Mouse (Mus musculus): Measurements from ENCODE around the gene Thsd7b. TPM values are rescaled to one million over a fixed set of nuclear protein-coding genes. Genes with fewer than 3 reads are reported as not detected.
A peak's percentile ranks its signal among the peaks of the same experiment; 100 is the strongest.

The Thsd7b gene
- polyA plus RNA-seq, 1 experiment from 2014 or later: 5.1 TPM

GRCm38 (mm10) chr1:129780589-129780988 is 507.5 kb downstream of the Thsd7b start:
- no peaks in the 10 kb centered on the region for H3K36me3 ChIP-seq (ENCODE audit: poor library complexity, severe bottlenecking)
- H3K27me3 ChIP-seq: no peaks in the 10 kb centered on the region
- no peaks in the 10 kb centered on the region for H3K9me3 ChIP-seq (replicated peaks)
- no peak for ATAC-seq
- no peak overlapping the region for H3K27ac ChIP-seq
- no peak overlapping the region for H3K4me2 ChIP-seq
- no peaks in the 10 kb centered on the region for H3K4me1 ChIP-seq
- WGBS: 14% methylated on average over 1 of the region's 1 CpGs
- no peak overlapping the region for H3K4me3 ChIP-seq
- H3K9ac ChIP-seq: no peak overlapping the region

DNA sequence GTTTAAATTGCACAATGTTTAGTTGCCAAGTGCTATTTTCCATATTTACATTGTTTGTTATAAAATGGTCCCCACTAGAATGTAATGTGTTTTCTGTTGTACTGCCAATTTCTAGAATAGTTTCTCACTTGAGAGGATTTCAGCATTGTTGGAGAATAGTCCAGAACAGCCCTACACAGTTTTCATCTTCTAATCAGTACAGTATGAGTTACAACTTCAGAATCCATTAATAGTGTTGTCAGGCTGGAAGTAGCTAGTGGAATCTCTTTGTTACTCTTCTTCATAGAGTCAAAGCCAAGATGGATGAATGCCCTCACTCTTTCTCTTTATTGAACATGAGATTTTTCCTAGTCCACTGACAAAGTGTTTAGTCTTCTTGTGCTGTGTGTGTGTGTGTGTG is 525.4 kb downstream of the Thsd7b start:
- ATAC-seq: no peak
- H3K4me2 ChIP-seq: no peak overlapping the region

GRCm38 (mm10) chr1:129826927-129827326 is 553.8 kb downstream of the Thsd7b start:
- H3K4me1 ChIP-seq: no peaks in the 10 kb centered on the region
- 82% methylated on average over 4 of the region's 4 CpGs for WGBS
- no peak overlapping the region for H3K4me3 ChIP-seq
- H3K36me3 ChIP-seq (ENCODE audit: poor library complexity, severe bottlenecking): no peaks in the 10 kb centered on the region
- H3K9me3 ChIP-seq (replicated peaks): no peaks in the 10 kb centered on the region
- H3K27ac ChIP-seq: no peak overlapping the region
- H3K4me2 ChIP-seq: no peak overlapping the region
- no peaks in the 10 kb centered on the region for H3K27me3 ChIP-seq
- ATAC-seq: no peak
- H3K9ac ChIP-seq: no peak overlapping the region

More for the DNA sequence above, 525.4 kb downstream of the Thsd7b start:
- no peaks in the 10 kb centered on the region for H3K9me3 ChIP-seq (replicated peaks)
- no peak overlapping the region for H3K9ac ChIP-seq
- H3K27ac ChIP-seq: no peak overlapping the region
- no peaks in the 10 kb centered on the region for H3K4me1 ChIP-seq
- H3K36me3 ChIP-seq (ENCODE audit: poor library complexity, severe bottlenecking): no peaks in the 10 kb centered on the region
- no peaks in the 10 kb centered on the region for H3K27me3 ChIP-seq
- H3K4me3 ChIP-seq: no peak overlapping the region

GRCm38 (mm10) chr1:129837324-129837723 is 564.2 kb downstream of the Thsd7b start:
- 83% methylated on average over 2 of the region's 2 CpGs for WGBS
- Histone ChIP-seq H3K4me1 (no peaks in the 10 kb centered on the region), H3K9me3 (replicated peaks) (no peaks in the 10 kb centered on the region)

GRCm38 (mm10) chr1:129837776-129838175 is 564.7 kb downstream of the Thsd7b start:
- 69% methylated on average over 3 of the region's 3 CpGs for WGBS
- Histone ChIP-seq H3K9me3 (replicated peaks) (no peaks in the 10 kb centered on the region), H3K9ac (no peak overlapping the region), H3K4me3 (no peak overlapping the region), H3K27me3 (no peaks in the 10 kb centered on the region), H3K4me1 (no peaks in the 10 kb centered on the region), H3K27ac (no peak overlapping the region), H3K4me2 (no peak overlapping the region), H3K36me3 (ENCODE audit: poor library complexity, severe bottlenecking) (no peaks in the 10 kb centered on the region)
- ATAC-seq: no peak

More at GRCm38 (mm10) chr1:129837324-129837723, 564.2 kb downstream of the Thsd7b start:
- no peak overlapping the region for H3K27ac ChIP-seq
- H3K4me2 ChIP-seq: no peak overlapping the region
- ATAC-seq: no peak
- H3K36me3 ChIP-seq (ENCODE audit: poor library complexity, severe bottlenecking): no peaks in the 10 kb centered on the region
- H3K4me3 ChIP-seq: no peak overlapping the region
- H3K27me3 ChIP-seq: no peaks in the 10 kb centered on the region
- H3K9ac ChIP-seq: no peak overlapping the region

DNA sequence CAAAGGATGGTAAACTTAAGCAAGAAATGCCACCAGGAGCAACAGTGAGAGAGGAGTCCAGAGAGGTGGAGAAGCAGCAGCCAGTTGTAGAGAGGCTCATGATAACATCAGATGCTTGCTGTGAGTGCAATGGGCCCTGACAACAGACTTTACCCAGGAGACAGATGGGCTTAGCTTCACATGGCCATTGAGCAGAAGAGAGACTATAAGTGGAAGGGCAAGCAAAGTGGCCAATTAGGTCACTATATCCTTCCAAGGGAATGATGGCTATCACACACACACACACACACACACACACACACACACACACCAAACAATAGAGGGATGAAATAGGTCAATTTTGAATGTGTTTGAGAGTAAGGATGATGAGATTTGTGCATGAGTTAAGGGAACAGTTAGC is 565.4 kb downstream of the Thsd7b start:
- Histone ChIP-seq H3K4me3 (no peak overlapping the region), H3K9me3 (replicated peaks) (no peaks in the 10 kb centered on the region), H3K4me1 (no peaks in the 10 kb centered on the region), H3K27ac (no peak overlapping the region), H3K36me3 (ENCODE audit: poor library complexity, severe bottlenecking) (no peaks in the 10 kb centered on the region), H3K4me2 (no peak overlapping the region), H3K27me3 (no peaks in the 10 kb centered on the region), H3K9ac (no peak overlapping the region)
- ATAC-seq: no peak

DNA sequence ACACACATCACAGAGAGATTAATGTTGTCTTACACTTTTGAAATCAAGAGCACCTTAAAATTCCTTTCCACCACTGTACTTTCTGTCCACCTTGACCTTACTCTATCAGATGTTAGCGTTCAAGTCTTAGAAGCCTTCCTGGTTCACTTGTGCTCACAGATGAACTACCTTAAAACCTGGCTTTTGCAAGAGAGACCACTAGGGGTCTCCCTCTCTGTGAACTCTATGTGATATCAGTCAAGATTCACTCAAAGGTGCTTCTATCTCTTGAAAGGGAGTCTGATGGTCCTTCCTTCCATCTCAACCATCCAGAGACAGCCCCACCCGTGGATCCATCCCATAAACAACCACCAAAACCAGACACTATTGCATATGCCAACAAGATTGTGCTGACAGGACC is 570.3 kb downstream of the Thsd7b start:
- no peaks in the 10 kb centered on the region for H3K27me3 ChIP-seq
- no peaks in the 10 kb centered on the region for H3K4me1 ChIP-seq
- H3K27ac ChIP-seq: no peak overlapping the region
- no peak overlapping the region for H3K9ac ChIP-seq
- no peak overlapping the region for H3K4me3 ChIP-seq
- no peak overlapping the region for H3K4me2 ChIP-seq
- 50% methylated on average over 2 of the region's 2 CpGs for WGBS
- ATAC-seq: no peak
- H3K9me3 ChIP-seq (replicated peaks): no peaks in the 10 kb centered on the region
- no peaks in the 10 kb centered on the region for H3K36me3 ChIP-seq (ENCODE audit: poor library complexity, severe bottlenecking)

DNA sequence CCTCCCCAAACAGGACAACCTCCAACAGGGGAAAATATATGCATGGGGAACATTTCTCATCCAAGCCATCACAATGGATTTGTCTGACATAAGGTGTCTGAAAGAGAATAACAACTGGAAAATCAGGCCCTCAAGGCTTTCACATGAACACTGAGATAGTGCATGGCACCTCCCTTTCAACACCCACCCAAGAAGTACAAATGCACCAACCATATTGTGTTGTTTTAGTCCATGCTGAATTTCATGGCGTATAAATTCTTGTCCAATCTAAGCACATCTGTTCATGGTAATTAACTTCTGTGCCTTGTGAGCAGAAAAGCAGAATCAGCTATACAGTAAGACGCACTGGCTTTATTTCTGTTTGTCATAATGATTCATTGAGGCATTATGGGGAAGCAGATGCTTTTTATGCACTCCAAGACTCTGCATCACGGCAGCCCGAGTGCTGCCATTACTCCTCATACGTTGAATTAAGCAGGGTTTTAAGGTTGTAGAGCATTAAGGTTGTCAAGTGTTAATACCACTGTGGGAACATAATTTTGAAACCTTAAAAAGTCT is 577.0 kb downstream of the Thsd7b start:
- 76% methylated on average over 5 of the region's 5 CpGs for WGBS
- no peaks in the 10 kb centered on the region for H3K9me3 ChIP-seq (replicated peaks)
- no peaks in the 10 kb centered on the region for H3K4me1 ChIP-seq
- H3K36me3 ChIP-seq (ENCODE audit: poor library complexity, severe bottlenecking): no peaks in the 10 kb centered on the region
- H3K27me3 ChIP-seq: no peaks in the 10 kb centered on the region
- ATAC-seq: 0 out of 2 replicates have a peak, but pooled peaks have one; percentile 38
- H3K9ac ChIP-seq: no peak overlapping the region
- H3K27ac ChIP-seq: no peak overlapping the region
- H3K4me3 ChIP-seq: no peak overlapping the region
- H3K4me2 ChIP-seq: no peak overlapping the region

DNA sequence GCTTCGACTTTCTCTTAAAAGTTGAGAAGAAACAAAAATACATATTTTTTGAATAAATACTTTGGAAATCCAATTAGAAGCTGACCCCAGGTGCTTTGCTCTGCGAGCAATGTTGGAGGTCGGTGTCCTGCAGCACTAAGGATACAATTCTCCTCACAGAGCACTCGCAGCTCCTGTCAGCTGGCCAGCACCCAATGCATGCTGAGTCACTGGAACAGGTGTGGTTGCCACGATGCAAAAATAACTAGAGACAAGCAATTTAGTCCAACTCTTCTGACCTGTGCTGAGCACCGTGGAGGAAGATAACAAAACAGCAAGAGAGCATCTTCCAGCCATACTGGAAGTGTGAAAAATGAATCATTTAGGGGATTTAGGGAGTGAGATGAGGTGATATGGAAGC is 594.6 kb downstream of the Thsd7b start:
- 79% methylated on average over 6 of the region's 6 CpGs for WGBS
- Histone ChIP-seq H3K4me3 (no peak overlapping the region), H3K36me3 (ENCODE audit: poor library complexity, severe bottlenecking) (no peaks in the 10 kb centered on the region), H3K27me3 (no peaks in the 10 kb centered on the region), H3K9ac (no peak overlapping the region), H3K4me1 (no peaks in the 10 kb centered on the region), H3K9me3 (replicated peaks) (no peaks in the 10 kb centered on the region), H3K4me2 (no peak overlapping the region), H3K27ac (no peak overlapping the region)
- ATAC-seq: no peak

DNA sequence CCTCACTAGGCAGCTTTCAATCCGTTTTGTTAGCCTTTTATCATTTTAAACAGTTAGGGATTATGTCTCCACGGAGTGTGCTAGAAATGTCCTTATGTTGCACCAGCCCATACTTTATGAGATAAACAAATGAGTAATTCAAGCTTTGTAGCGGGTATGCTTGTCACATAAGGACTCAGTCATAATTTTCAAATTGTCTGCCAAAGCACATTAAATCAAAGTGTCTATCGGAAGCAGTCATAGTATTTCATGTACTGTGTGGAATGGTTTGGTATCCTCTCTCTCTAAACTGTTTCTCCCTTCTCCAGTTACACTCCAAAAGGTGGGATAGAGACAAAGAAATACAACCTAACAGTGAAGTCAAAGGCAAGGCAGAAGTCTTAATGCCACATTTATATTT is 601.3 kb downstream of the Thsd7b start:
- Histone ChIP-seq H3K27me3 (no peaks in the 10 kb centered on the region), H3K4me2 (no peak overlapping the region), H3K27ac (no peak overlapping the region), H3K4me1 (no peaks in the 10 kb centered on the region), H3K9me3 (replicated peaks) (no peaks in the 10 kb centered on the region), H3K36me3 (ENCODE audit: poor library complexity, severe bottlenecking) (no peaks in the 10 kb centered on the region), H3K9ac (no peak overlapping the region), H3K4me3 (no peak overlapping the region)
- no peak for ATAC-seq
- WGBS: 68% methylated on average over 4 of the region's 4 CpGs

GRCm38 (mm10) chr1:129887861-129888260 is 614.8 kb downstream of the Thsd7b start:
- Histone ChIP-seq H3K4me1 (no peaks in the 10 kb centered on the region), H3K9ac (no peak overlapping the region), H3K27me3 (no peaks in the 10 kb centered on the region), H3K9me3 (replicated peaks) (no peaks in the 10 kb centered on the region), H3K36me3 (ENCODE audit: poor library complexity, severe bottlenecking) (no peaks in the 10 kb centered on the region), H3K4me3 (no peak overlapping the region), H3K4me2 (no peak overlapping the region), H3K27ac (no peak overlapping the region)
- WGBS: 81% methylated on average over 1 of the region's 1 CpGs
- no peak; the same call in 1 of the 2 replicates for ATAC-seq

- no peaks in the 10 kb centered on the region for H3K36me3 ChIP-seq (ENCODE audit: poor library complexity, severe bottlenecking)
- no peak overlapping the region for H3K27ac ChIP-seq
- H3K4me1 ChIP-seq: no peaks in the 10 kb centered on the region
- no peaks in the 10 kb centered on the region for H3K27me3 ChIP-seq
- H3K4me3 ChIP-seq: no peak overlapping the region
- H3K9me3 ChIP-seq (replicated peaks): no peaks in the 10 kb centered on the region
- 0 out of 2 replicates have a peak, but pooled peaks have one; percentile 27 for ATAC-seq
- no peak overlapping the region for H3K9ac ChIP-seq
- H3K4me2 ChIP-seq: no peak overlapping the region
- 39% methylated on average over 5 of the region's 5 CpGs for WGBS
These were observed 625.0 kb downstream of the Thsd7b start for GRCm38 (mm10) chr1:129898121-129898520.

GRCm38 (mm10) chr1:129915484-129915883 is 642.4 kb downstream of the Thsd7b start:
- Histone ChIP-seq H3K4me1 (no peaks in the 10 kb centered on the region), H3K27ac (no peak overlapping the region), H3K4me3 (no peak overlapping the region), H3K36me3 (ENCODE audit: poor library complexity, severe bottlenecking) (no peaks in the 10 kb centered on the region), H3K9me3 (replicated peaks) (no peaks in the 10 kb centered on the region), H3K9ac (no peak overlapping the region), H3K27me3 (no peaks in the 10 kb centered on the region), H3K4me2 (no peak overlapping the region)
- WGBS: 64% methylated on average over 4 of the region's 4 CpGs
- ATAC-seq: no peak
